Mouse (Mus musculus) lung, postnatal 0 days (tissue): Measurements from ENCODE around the gene Hk1. TPM values are rescaled to one million over a fixed set of nuclear protein-coding genes. Genes with fewer than 3 reads are reported as not detected.

ENCODE experiments used
- ATAC-seq: fragments of 200-750 bp; cut with Nextera tagmentation; 2 replicates; pipeline ENCODE4 v1.8.0; 2017; ENCODE audit warnings: moderate library complexity
- DNase-seq: peaks from one replicate; pipeline ENCODE4 v3.0.0-alpha.2; 2016; ENCODE audit warnings: low spot score
- H3K27ac ChIP-seq: fragments of 300-500 bp; sonication (generic); 2 replicates; pipeline ENCODE4 v1.5.1; 2014; ENCODE audit warnings: antibody characterized with exemption, mild to moderate bottlenecking, low read length, mixed read lengths
- H3K27me3 ChIP-seq: fragments of 300-500 bp; sonication (generic); replicated peaks from 2 replicates; pipeline ENCODE4 v1.6.1; 2014; ENCODE audit warnings: low read length, mixed read lengths; ENCODE audit not compliant: insufficient read depth
- H3K36me3 ChIP-seq: fragments of 300-500 bp; sonication (generic); 2 replicates; pipeline ENCODE4 v1.6.1; 2014; ENCODE audit warnings: low read length, mixed read lengths; ENCODE audit not compliant: insufficient read depth
- H3K4me1 ChIP-seq: fragments of 300-500 bp; sonication (generic); 2 replicates; pipeline ENCODE4 v1.6.1; 2014; ENCODE audit warnings: antibody characterized with exemption, low read depth, low read length, mixed read lengths; ENCODE audit not compliant: insufficient read depth
- H3K4me2 ChIP-seq: fragments of 300-500 bp; sonication (generic); replicated peaks from 2 replicates; pipeline ENCODE4 v1.6.1; 2014; ENCODE audit warnings: low read depth, mild to moderate bottlenecking, low read length, moderate library complexity, mixed read lengths
- H3K4me3 ChIP-seq: fragments of 300-500 bp; sonication (generic); 2 replicates; pipeline ENCODE4 v1.5.1; 2014; ENCODE audit warnings: low read depth, low read length
- H3K9ac ChIP-seq: fragments of 300-500 bp; sonication (generic); replicated peaks from 2 replicates; pipeline ENCODE4 v1.6.1; 2014; ENCODE audit warnings: low read depth, mild to moderate bottlenecking
- H3K9me3 ChIP-seq: fragments of 300-500 bp; sonication (generic); 2 replicates; pipeline ENCODE4 v1.6.1; 2016; ENCODE audit warnings: low read length, mixed read lengths
- CTCF ChIP-seq: IDR thresholded peaks from 2 replicates; pipeline ENCODE4 v1.5.1; 2016; ENCODE audit warnings: antibody characterized with exemption, mild to moderate bottlenecking
- EP300 ChIP-seq: IDR thresholded peaks from 2 replicates; pipeline ENCODE4 v1.6.1; 2016; ENCODE audit warnings: antibody characterized with exemption, mild to moderate bottlenecking, control low read depth
- WGBS: fragments of 180-500 bp; shearing (Covaris S2); extraction: QIAGEN DNeasy Blood & Tissue Kit; methylation state at CpG from one replicate; pipeline ENCODE4 v1.1.7; 2014; 5-methylcytosine and 5-hydroxymethylcytosine counted together
- polyA plus RNA-seq: library from polyadenylated mRNA; unstranded; fragments of >200 nt; fragmentation: Nextera tagmentation; extraction: Ambion mirVana; gene quantifications from 2 replicates; pipeline ENCODE4 v1.2.1, GENCODE M21; 2015

Hk1 gene
- polyA plus RNA-seq, 1 experiment from 2014 or later, result 25.8 TPM

GRCm38 (mm10) chr10:62338626-62339025 is 41.1 kb downstream of the Hk1 start:
- TF ChIP-seq EP300, result no peak
- TF ChIP-seq CTCF, result no peak
- WGBS, result 37% methylated on average over 5 of the region's 5 CpGs

DNA sequence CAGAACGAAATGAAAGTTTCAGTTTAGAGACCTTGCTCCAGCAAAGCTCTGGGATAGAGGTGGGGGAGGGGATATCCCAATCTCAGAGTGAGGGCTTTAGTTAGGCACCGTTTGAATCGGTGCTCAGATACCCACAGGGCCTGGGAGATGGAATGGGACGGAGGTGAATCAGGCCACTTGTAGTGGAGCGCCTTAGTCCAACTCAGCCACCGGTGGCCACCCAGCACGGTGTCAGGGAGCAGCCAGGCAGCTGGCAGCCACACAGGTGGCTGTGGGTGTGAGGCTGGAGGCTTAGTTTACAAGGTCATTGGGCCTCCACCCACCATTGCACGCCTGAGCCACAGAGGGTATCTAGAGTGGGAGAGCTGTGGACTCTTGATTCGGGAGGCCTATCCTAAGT is 41.5 kb downstream of the Hk1 start:
- TF ChIP-seq EP300, result no peak
- TF ChIP-seq CTCF, result no peak
- Histone ChIP-seq H3K27me3 (no peaks in the 10 kb centered on the region), H3K27ac (no peak overlapping the region), H3K9me3 (no peaks in the 10 kb centered on the region), H3K36me3 (no peaks in the 10 kb centered on the region), H3K4me1 (peaks cover 9% of the 10 kb centered on the region; the same call in 1 of the 2 replicates), H3K4me3 (no peak overlapping the region), H3K4me2 (no peak overlapping the region; the same call in 1 of the 2 replicates), H3K9ac (no peak overlapping the region)
- WGBS, result 45% methylated on average over 9 of the region's 9 CpGs
- ATAC-seq (no peak), DNase-seq (no peak)

More at GRCm38 (mm10) chr10:62338626-62339025, 41.1 kb downstream of the Hk1 start:
- no peak for DNase-seq
- ATAC-seq, result no peak
- no peak overlapping the region for H3K27ac ChIP-seq
- H3K9me3 ChIP-seq, result no peaks in the 10 kb centered on the region
- H3K4me1 ChIP-seq, result peaks cover 9% of the 10 kb centered on the region; the same call in 1 of the 2 replicates
- peak overlapping the region; percentile 83 for H3K4me2 ChIP-seq
- no peaks in the 10 kb centered on the region for H3K27me3 ChIP-seq
- peak overlapping the region; percentile 41; the same call in 1 of the 2 replicates for H3K9ac ChIP-seq
- H3K36me3 ChIP-seq, result no peaks in the 10 kb centered on the region
- H3K4me3 ChIP-seq, result no peak overlapping the region

- ATAC-seq (peak; percentile 46), DNase-seq (peak; percentile 92)
- Histone ChIP-seq H3K36me3 (no peaks in the 10 kb centered on the region), H3K4me1 (peaks cover 9% of the 10 kb centered on the region; the same call in 1 of the 2 replicates), H3K27ac (peak overlapping the region; percentile 59; the same call in 1 of the 2 replicates), H3K9ac (no peak overlapping the region), H3K9me3 (no peaks in the 10 kb centered on the region), H3K27me3 (no peaks in the 10 kb centered on the region), H3K4me3 (no peak overlapping the region), H3K4me2 (peak overlapping the region; percentile 9; the same call in 1 of the 2 replicates)
- TF ChIP-seq CTCF, result no peak
- peak; percentile 68 for TF ChIP-seq EP300
- WGBS, result 24% methylated on average over 12 of the region's 12 CpGs
Measured at GRCm38 (mm10) chr10:62336601-62337578, 42.8 kb downstream of the Hk1 start.

- ATAC-seq (no peak), DNase-seq (no peak)
- Histone ChIP-seq H3K9ac (no peak overlapping the region), H3K27me3 (no peaks in the 10 kb centered on the region), H3K27ac (no peak overlapping the region), H3K4me3 (no peak overlapping the region), H3K36me3 (no peaks in the 10 kb centered on the region), H3K9me3 (no peaks in the 10 kb centered on the region), H3K4me2 (no peak overlapping the region), H3K4me1 (peaks cover 3% of the 10 kb centered on the region; the same call in 1 of the 2 replicates)
- 0 out of 2 replicates have a peak, but pooled peaks have one; percentile 4 for TF ChIP-seq CTCF
- TF ChIP-seq EP300, result no peak
- 30% methylated on average over 6 of the region's 6 CpGs for WGBS
Measured at GRCm38 (mm10) chr10:62335423-62335776, 44.3 kb downstream of the Hk1 start.

DNA sequence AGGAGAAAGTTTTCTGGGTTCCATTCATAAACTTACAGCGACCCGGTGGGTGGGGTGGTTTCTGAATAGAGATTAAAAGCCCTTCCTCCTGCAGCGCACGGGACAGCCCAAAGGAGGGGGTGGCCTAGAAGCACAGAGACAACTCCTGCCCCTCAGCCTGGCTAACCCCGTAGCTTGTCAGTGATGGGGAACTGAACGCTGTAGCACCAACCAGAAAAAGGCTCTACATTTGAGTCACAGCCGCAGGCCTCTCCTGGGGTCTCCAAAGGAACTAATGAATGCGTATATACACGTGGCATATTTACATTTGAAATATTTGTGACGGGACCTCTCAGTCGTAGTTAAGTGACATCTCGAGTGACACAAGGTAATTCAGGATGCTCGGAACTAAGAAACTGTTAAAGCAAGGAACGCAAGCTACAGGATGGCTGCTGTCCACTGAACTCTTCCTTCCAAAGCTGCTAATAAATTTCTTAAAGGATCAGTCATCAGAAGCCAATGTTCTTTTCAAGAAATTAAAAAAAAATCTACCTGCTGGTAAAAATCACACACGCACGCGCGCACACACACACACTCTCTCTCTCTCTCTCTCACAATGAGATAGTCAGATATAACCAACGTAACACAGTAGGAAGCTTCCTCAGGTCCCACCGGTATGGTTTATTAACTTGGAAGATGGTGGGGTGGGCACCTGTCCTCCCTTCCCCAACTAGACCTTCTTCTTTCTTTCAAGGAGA is 44.9 kb downstream of the Hk1 start:
- WGBS, result 64% methylated on average over 20 of the region's 20 CpGs
- Histone ChIP-seq H3K9ac (no peak overlapping the region), H3K4me1 (peaks cover 3% of the 10 kb centered on the region; the same call in 1 of the 2 replicates), H3K4me2 (no peak overlapping the region), H3K27ac (no peak overlapping the region), H3K36me3 (no peaks in the 10 kb centered on the region), H3K9me3 (no peaks in the 10 kb centered on the region), H3K4me3 (no peak overlapping the region), H3K27me3 (no peaks in the 10 kb centered on the region)
- TF ChIP-seq EP300 (no peak), CTCF (no peak)
- DNase-seq (no peak), ATAC-seq (no peak)

DNA sequence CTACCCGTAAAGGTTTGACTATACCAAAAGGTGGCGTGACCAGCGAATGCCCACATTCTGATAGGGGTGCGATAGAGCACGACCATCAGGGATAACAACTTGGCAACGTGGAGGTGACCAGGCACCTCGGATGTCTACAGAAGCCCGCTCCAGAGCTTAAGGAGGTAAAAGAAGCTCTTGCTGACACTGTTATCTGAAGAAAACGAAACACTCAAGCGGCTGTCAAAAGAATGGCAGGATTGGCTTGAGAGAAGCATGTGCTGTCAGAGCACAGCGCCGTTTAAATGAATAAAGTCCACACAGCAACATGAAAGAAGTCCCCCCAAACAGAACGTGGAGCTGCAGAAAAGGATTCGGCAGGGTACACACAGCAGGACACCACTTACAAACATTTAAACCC is 46.4 kb downstream of the Hk1 start:
- ATAC-seq (no peak), DNase-seq (no peak)
- no peaks in the 10 kb centered on the region for H3K36me3 ChIP-seq
- H3K4me3 ChIP-seq, result no peak overlapping the region
- H3K4me2 ChIP-seq, result no peak overlapping the region
- no peak for TF ChIP-seq CTCF
- no peak for TF ChIP-seq EP300
- H3K9me3 ChIP-seq, result no peaks in the 10 kb centered on the region
- H3K9ac ChIP-seq, result no peak overlapping the region
- 71% methylated on average over 14 of the region's 14 CpGs for WGBS
- H3K4me1 ChIP-seq, result 0 out of 2 replicates have a peak, but pooled peaks cover 3% of the 10 kb centered on the region
- H3K27me3 ChIP-seq, result no peaks in the 10 kb centered on the region
- no peak overlapping the region for H3K27ac ChIP-seq
